Mouse (Mus musculus): ENCODE results near the gene Tppp2. TPM values are rescaled to one million over a fixed set of nuclear protein-coding genes. Genes with fewer than 3 reads are reported as not detected.

Tppp2 gene
- polyA plus RNA-seq, 2 experiments, result not detected

DNA sequence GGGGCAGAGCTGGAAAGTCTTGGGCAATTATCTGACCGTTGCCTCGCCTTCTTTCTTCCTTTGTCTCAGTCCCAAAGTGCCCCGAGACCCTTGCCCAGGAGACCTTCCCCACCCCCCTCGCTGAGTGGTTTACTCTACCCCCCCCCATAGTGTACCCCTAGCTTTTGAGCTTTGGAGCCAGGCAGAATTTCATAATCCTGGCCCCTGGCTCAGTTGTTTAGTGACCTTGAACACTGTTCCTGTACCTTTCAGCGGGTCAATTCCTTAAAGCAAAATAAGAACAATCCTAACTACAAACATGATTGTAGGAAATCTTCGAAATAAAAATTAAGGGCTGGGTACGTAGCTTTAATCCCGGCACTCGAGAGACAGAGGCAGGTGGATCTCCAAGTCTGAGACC, 23.4 kb downstream of the Tppp2 start:
- no peak for DNase-seq (ENCODE audit: low read depth in 3 of 3, low spot score in 3 of 3)
- Histone ChIP-seq H3K36me3 (replicated peaks; ENCODE audit: control insufficient read depth, insufficient read depth, low read depth) (no peaks in the 10 kb centered on the region), H3K4me1 (replicated peaks; ENCODE audit: control insufficient read depth in 2 of 2, insufficient read depth in 2 of 2, low read length in 1 of 2) (peaks cover 0 to 6% of the 10 kb centered on the region in 2 experiments; a peak in 1 of 4 replicates), H3K27me3 (ENCODE audit: control insufficient read depth, insufficient read depth, low read length) (no peaks in the 10 kb centered on the region), H3K9ac (replicated peaks) (no peak overlapping the region), H3K4me3 (ENCODE audit: insufficient read depth in 1 of 2, low read depth in 2 of 2, low read length in 2 of 2) (no peak overlapping the region), H3K27ac (no peak overlapping the region), H3K4me2 (ENCODE audit: low read depth) (peak overlapping the region; percentile 8; the same call in 1 of the 2 replicates), H3K9me3 (ENCODE audit: control insufficient read depth, low read length) (no peaks in the 10 kb centered on the region)
- WGBS (ENCODE audit: insufficient replicate concordance), result 51% methylated on average over 9 of the region's 9 CpGs
- ATAC-seq (ENCODE audit: insufficient read depth), result no peak
- TF ChIP-seq CTCF (IDR thresholded peaks at IDR 0.05; ENCODE audit: low read depth), result no peak
- no peak for TF ChIP-seq EP300 (IDR thresholded peaks at IDR 0.05; ENCODE audit: low read depth)

DNA sequence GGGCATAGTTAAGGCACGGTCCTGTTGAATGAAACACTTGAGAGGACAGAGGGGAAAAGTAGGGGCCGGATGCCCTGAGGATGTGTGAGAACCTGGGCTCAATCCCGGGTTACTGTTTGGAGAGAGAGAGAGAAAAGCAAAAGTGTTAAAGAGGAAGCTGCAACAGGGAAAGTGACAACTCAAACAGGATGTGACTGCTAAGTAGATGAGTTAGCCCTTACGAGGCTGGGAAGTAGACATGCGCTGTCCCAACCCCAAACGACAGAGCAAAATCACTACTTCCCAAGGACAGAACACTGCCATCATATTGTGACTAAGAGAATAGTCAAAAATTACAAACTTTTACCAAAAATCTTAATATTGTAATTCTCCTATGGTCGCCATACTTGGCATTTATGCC, 24.0 kb downstream of the Tppp2 start:
- ATAC-seq (ENCODE audit: insufficient read depth) (no peak), DNase-seq (ENCODE audit: low read depth in 3 of 3, low spot score in 3 of 3) (no peak)
- Histone ChIP-seq H3K4me3 (ENCODE audit: insufficient read depth in 1 of 2, low read depth in 2 of 2, low read length in 2 of 2) (no peak overlapping the region), H3K4me2 (ENCODE audit: low read depth) (no peak overlapping the region), H3K36me3 (replicated peaks; ENCODE audit: control insufficient read depth, insufficient read depth, low read depth) (no peaks in the 10 kb centered on the region), H3K9me3 (ENCODE audit: control insufficient read depth, low read length) (no peaks in the 10 kb centered on the region), H3K27ac (no peak overlapping the region), H3K9ac (replicated peaks) (no peak overlapping the region), H3K27me3 (ENCODE audit: control insufficient read depth, insufficient read depth, low read length) (no peaks in the 10 kb centered on the region), H3K4me1 (replicated peaks; ENCODE audit: control insufficient read depth in 2 of 2, insufficient read depth in 2 of 2, low read length in 1 of 2) (peaks cover 0 to 6% of the 10 kb centered on the region in 2 experiments; a peak in 1 of 4 replicates)
- TF ChIP-seq CTCF (IDR thresholded peaks at IDR 0.05; ENCODE audit: low read depth) (no peak), EP300 (IDR thresholded peaks at IDR 0.05; ENCODE audit: low read depth) (no peak)
- whole genome bisulfite sequencing (ENCODE audit: insufficient replicate concordance), result 26% methylated on average over 7 of the region's 7 CpGs

DNA sequence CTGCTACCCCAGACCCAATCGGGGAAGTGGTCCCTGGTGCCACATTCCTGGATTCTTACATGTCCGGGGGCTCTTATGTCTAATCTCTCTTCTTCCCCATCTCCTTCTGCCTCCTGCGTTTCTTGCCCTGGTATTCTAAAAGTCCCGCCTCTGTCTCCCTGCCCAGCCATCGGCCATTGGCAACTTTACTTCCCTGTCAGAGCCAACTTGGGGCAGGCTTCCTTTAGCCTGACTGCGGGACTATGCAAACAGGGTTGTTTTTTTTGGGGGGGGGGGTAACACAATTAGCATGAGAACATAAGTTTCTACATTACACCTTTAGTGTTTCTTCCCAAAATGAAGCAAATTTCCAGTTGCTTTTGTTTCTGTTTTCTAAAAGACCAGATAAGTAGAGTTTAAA, 25.1 kb downstream of the Tppp2 start:
- 64% methylated on average over 6 of the region's 6 CpGs for WGBS (ENCODE audit: insufficient replicate concordance)
- TF ChIP-seq EP300 (IDR thresholded peaks at IDR 0.05; ENCODE audit: low read depth) (no peak), CTCF (IDR thresholded peaks at IDR 0.05; ENCODE audit: low read depth) (no peak)
- DNase-seq (ENCODE audit: low read depth in 3 of 3, low spot score in 3 of 3) (no peak), ATAC-seq (ENCODE audit: insufficient read depth) (no peak)
- H3K4me1 ChIP-seq (replicated peaks; ENCODE audit: control insufficient read depth in 2 of 2, insufficient read depth in 2 of 2, low read length in 1 of 2), result peaks cover 0 to 6% of the 10 kb centered on the region in 2 experiments; a peak in 1 of 4 replicates
- no peak overlapping the region for H3K4me3 ChIP-seq (ENCODE audit: insufficient read depth in 1 of 2, low read depth in 2 of 2, low read length in 2 of 2)
- H3K27me3 ChIP-seq (ENCODE audit: control insufficient read depth, insufficient read depth, low read length), result no peaks in the 10 kb centered on the region
- no peaks in the 10 kb centered on the region for H3K36me3 ChIP-seq (replicated peaks; ENCODE audit: control insufficient read depth, insufficient read depth, low read depth)
- no peak overlapping the region for H3K4me2 ChIP-seq (ENCODE audit: low read depth)
- no peaks in the 10 kb centered on the region for H3K9me3 ChIP-seq (ENCODE audit: control insufficient read depth, low read length)
- H3K27ac ChIP-seq, result no peak overlapping the region
- no peak overlapping the region for H3K9ac ChIP-seq (replicated peaks)

- no peaks in the 10 kb centered on the region for H3K36me3 ChIP-seq (replicated peaks; ENCODE audit: control insufficient read depth, insufficient read depth, low read depth)
- TF ChIP-seq EP300 (IDR thresholded peaks at IDR 0.05; ENCODE audit: low read depth), result no peak
- no peak for TF ChIP-seq CTCF (IDR thresholded peaks at IDR 0.05; ENCODE audit: low read depth)
- DNase-seq (ENCODE audit: low read depth in 3 of 3, low spot score in 3 of 3), result no peak
- no peak overlapping the region for H3K4me2 ChIP-seq (ENCODE audit: low read depth)
- no peak overlapping the region for H3K27ac ChIP-seq
- no peaks in the 10 kb centered on the region for H3K9me3 ChIP-seq (ENCODE audit: control insufficient read depth, low read length)
- no peak overlapping the region for H3K9ac ChIP-seq (replicated peaks)
- H3K4me3 ChIP-seq (ENCODE audit: insufficient read depth in 1 of 2, low read depth in 2 of 2, low read length in 2 of 2), result no peak overlapping the region
- ATAC-seq (ENCODE audit: insufficient read depth), result no peak
- WGBS (ENCODE audit: insufficient replicate concordance), result 55% methylated on average over 2 of the region's 2 CpGs
- H3K27me3 ChIP-seq (ENCODE audit: control insufficient read depth, insufficient read depth, low read length), result no peaks in the 10 kb centered on the region
- no peaks in the 10 kb centered on the region for H3K4me1 ChIP-seq (replicated peaks; ENCODE audit: control insufficient read depth in 2 of 2, insufficient read depth in 2 of 2, low read length in 1 of 2)
Measured at GRCm38 (mm10) chr14:51960316-51960715, 42.1 kb downstream of the Tppp2 start.

DNA sequence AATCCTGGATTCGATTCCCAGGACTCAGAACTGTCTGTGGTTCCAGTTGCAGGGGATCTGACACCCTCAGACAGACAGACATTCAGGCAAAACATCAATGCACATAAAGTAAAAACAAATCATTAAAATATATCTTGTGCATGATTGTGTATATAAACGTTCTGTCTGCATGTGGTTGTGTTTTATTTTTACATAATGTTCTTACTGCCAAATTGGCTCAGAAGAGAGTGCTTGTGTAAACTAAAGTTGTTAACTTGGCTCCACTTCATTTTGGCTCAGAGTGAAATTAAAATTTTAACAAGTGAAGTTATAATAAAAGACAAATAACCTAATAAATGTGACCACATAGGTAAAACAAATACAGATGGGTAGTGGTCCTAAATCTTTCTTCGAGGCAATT, 49.2 kb downstream of the Tppp2 start:
- no peak overlapping the region for H3K9ac ChIP-seq (replicated peaks)
- H3K4me1 ChIP-seq (replicated peaks; ENCODE audit: control insufficient read depth in 2 of 2, insufficient read depth in 2 of 2, low read length in 1 of 2), result no peaks in the 10 kb centered on the region
- no peak overlapping the region for H3K4me3 ChIP-seq (ENCODE audit: insufficient read depth in 1 of 2, low read depth in 2 of 2, low read length in 2 of 2)
- no peaks in the 10 kb centered on the region for H3K9me3 ChIP-seq (ENCODE audit: control insufficient read depth, low read length)
- H3K4me2 ChIP-seq (ENCODE audit: low read depth), result no peak overlapping the region
- DNase-seq (ENCODE audit: low read depth in 3 of 3, low spot score in 3 of 3) (no peak), ATAC-seq (ENCODE audit: insufficient read depth) (no peak)
- no peaks in the 10 kb centered on the region for H3K36me3 ChIP-seq (replicated peaks; ENCODE audit: control insufficient read depth, insufficient read depth, low read depth)
- H3K27me3 ChIP-seq (ENCODE audit: control insufficient read depth, insufficient read depth, low read length), result no peaks in the 10 kb centered on the region
- 61% methylated on average over 3 of the region's 3 CpGs for WGBS (ENCODE audit: insufficient replicate concordance)
- TF ChIP-seq EP300 (IDR thresholded peaks at IDR 0.05; ENCODE audit: low read depth), result no peak
- no peak for TF ChIP-seq CTCF (IDR thresholded peaks at IDR 0.05; ENCODE audit: low read depth)
- H3K27ac ChIP-seq, result no peak overlapping the region

Other genes with a start within 250 kb of the Tppp2 start
- not detected in 2 replicates for gene Gm17079, start 223.0 kb upstream of the Tppp2 start, polyA plus RNA-seq (2012; rRNA removed)
- gene Gm17079, start 223.0 kb upstream of the Tppp2 start, polyA plus RNA-seq (2014; fragmentation: Nextera tagmentation; extraction: Ambion mirVana), result not detected in 2 replicates
- not detected in 2 replicates for gene Gm5800, start 201.2 kb upstream of the Tppp2 start, polyA plus RNA-seq (2012; rRNA removed)
- gene Gm5800, start 201.2 kb upstream of the Tppp2 start, polyA plus RNA-seq (2014; fragmentation: Nextera tagmentation; extraction: Ambion mirVana), result not detected in 2 replicates
- not detected in 2 replicates for gene Ang4, start 144.8 kb upstream of the Tppp2 start, polyA plus RNA-seq (2012; rRNA removed)
- not detected in 2 replicates for gene Ang4, start 144.8 kb upstream of the Tppp2 start, polyA plus RNA-seq (2014; fragmentation: Nextera tagmentation; extraction: Ambion mirVana)
- gene AY358078, start 118.4 kb upstream of the Tppp2 start, polyA plus RNA-seq (2012; rRNA removed), result not detected in 2 replicates
- gene AY358078, start 118.4 kb upstream of the Tppp2 start, polyA plus RNA-seq (2014; fragmentation: Nextera tagmentation; extraction: Ambion mirVana), result not detected in 2 replicates
- 13.2 and 25.0 TPM in 2 replicates for gene Ear6, start 64.7 kb upstream of the Tppp2 start, polyA plus RNA-seq (2012; rRNA removed)
- 2.4 and 3.9 TPM in 2 replicates for gene Ear6, start 64.7 kb upstream of the Tppp2 start, polyA plus RNA-seq (2014; fragmentation: Nextera tagmentation; extraction: Ambion mirVana)
- gene Mettl17, start 33.6 kb upstream of the Tppp2 start, polyA plus RNA-seq (2012; rRNA removed), result 7.5 and 9.5 TPM in 2 replicates
- gene Mettl17, start 33.6 kb upstream of the Tppp2 start, polyA plus RNA-seq (2014; fragmentation: Nextera tagmentation; extraction: Ambion mirVana), result 10.2 and 10.8 TPM in 2 replicates
- 0.15 and 0.23 TPM in 2 replicates for gene Slc39a2, start 25.5 kb upstream of the Tppp2 start, polyA plus RNA-seq (2012; rRNA removed)
- 0.05 TPM in 1 of 2 replicates, not detected in the other for gene Slc39a2, start 25.5 kb upstream of the Tppp2 start, polyA plus RNA-seq (2014; fragmentation: Nextera tagmentation; extraction: Ambion mirVana)
- gene Ndrg2, start 4.3 kb upstream of the Tppp2 start, polyA plus RNA-seq (2012; rRNA removed), result 11.6 and 11.7 TPM in 2 replicates
- 13.5 and 14.7 TPM in 2 replicates for gene Ndrg2, start 4.3 kb upstream of the Tppp2 start, polyA plus RNA-seq (2014; fragmentation: Nextera tagmentation; extraction: Ambion mirVana)
- not detected in 2 replicates for gene Rnase13, start 4.3 kb downstream of the Tppp2 start, polyA plus RNA-seq (2012; rRNA removed)
- not detected in 2 replicates for gene Rnase13, start 4.3 kb downstream of the Tppp2 start, polyA plus RNA-seq (2014; fragmentation: Nextera tagmentation; extraction: Ambion mirVana)
- 14.1 and 15.3 TPM in 2 replicates for gene Arhgef40, start 66.3 kb downstream of the Tppp2 start, polyA plus RNA-seq (2012; rRNA removed)
- gene Arhgef40, start 66.3 kb downstream of the Tppp2 start, polyA plus RNA-seq (2014; fragmentation: Nextera tagmentation; extraction: Ambion mirVana), result 9.4 and 16.5 TPM in 2 replicates
- gene Tmem253, start 97.2 kb downstream of the Tppp2 start, polyA plus RNA-seq (2012; rRNA removed), result 0.06 and 0.08 TPM in 2 replicates
- gene Tmem253, start 97.2 kb downstream of the Tppp2 start, polyA plus RNA-seq (2014; fragmentation: Nextera tagmentation; extraction: Ambion mirVana), result 0.24 TPM in 1 of 2 replicates, not detected in the other
- 9.7 and 10.4 TPM in 2 replicates for gene Zfp219, start 102.3 kb downstream of the Tppp2 start, polyA plus RNA-seq (2012; rRNA removed)
- 7.4 and 9.8 TPM in 2 replicates for gene Zfp219, start 102.3 kb downstream of the Tppp2 start, polyA plus RNA-seq (2014; fragmentation: Nextera tagmentation; extraction: Ambion mirVana)
- gene Olfr221, start 124.0 kb downstream of the Tppp2 start, polyA plus RNA-seq (2012; rRNA removed), result not detected in 2 replicates
- not detected in 2 replicates for gene Olfr221, start 124.0 kb downstream of the Tppp2 start, polyA plus RNA-seq (2014; fragmentation: Nextera tagmentation; extraction: Ambion mirVana)
- gene Hnrnpc, start 185.6 kb downstream of the Tppp2 start, polyA plus RNA-seq (2012; rRNA removed), result 94.9 and 161 TPM in 2 replicates
- gene Hnrnpc, start 185.6 kb downstream of the Tppp2 start, polyA plus RNA-seq (2014; fragmentation: Nextera tagmentation; extraction: Ambion mirVana), result 240 and 269 TPM in 2 replicates
- 0.31 and 0.41 TPM in 2 replicates for gene Rpgrip1, start 192.3 kb downstream of the Tppp2 start, polyA plus RNA-seq (2012; rRNA removed)
- gene Rpgrip1, start 192.3 kb downstream of the Tppp2 start, polyA plus RNA-seq (2014; fragmentation: Nextera tagmentation; extraction: Ambion mirVana), result 48.5 and 50.1 TPM in 2 replicates

All from liver, embryonic 14.5 days (tissue).